Mouse (Mus musculus): ENCODE results near the gene Hat1. TPM values are rescaled to one million over a fixed set of nuclear protein-coding genes. Genes with fewer than 3 reads are reported as not detected.

Hat1 gene
- polyA plus RNA-seq, 2 experiments = 67.3 to 97.1 TPM

GRCm38 (mm10) chr2:71475760-71476159 lies 87.0 kb downstream of the Hat1 start:
- H3K4me2 ChIP-seq (replicated peaks; ENCODE audit: low read depth, low read length, severe bottlenecking) = no peak overlapping the region
- TF ChIP-seq POLR2A (IDR thresholded peaks at IDR 0.05; ENCODE audit: borderline replicate concordance, extremely low read depth, insufficient read depth, insufficient read length) = no peak
- H3K27ac ChIP-seq (replicated peaks; ENCODE audit: low read depth, low read length) = no peak overlapping the region
- 48% methylated on average over 4 of the region's 4 CpGs for WGBS
- no peaks in the 10 kb centered on the region for H3K36me3 ChIP-seq (ENCODE audit: control insufficient read depth, insufficient read depth, low read length)
- peaks cover 20% of the 10 kb centered on the region for H3K4me1 ChIP-seq (ENCODE audit: control insufficient read depth, insufficient read depth, low read length)
- H3K9me3 ChIP-seq (ENCODE audit: control insufficient read depth, low read length) = no peaks in the 10 kb centered on the region
- no peak overlapping the region for H3K9ac ChIP-seq (ENCODE audit: low read depth, low read length, severe bottlenecking)
- ATAC-seq (ENCODE audit: low FRiP score, low read depth) = no peak
- H3K4me3 ChIP-seq (replicated peaks; ENCODE audit: low read length) = no peak overlapping the region
- H3K27me3 ChIP-seq (ENCODE audit: control insufficient read depth, insufficient read depth, low read length) = no peaks in the 10 kb centered on the region
- DNase-seq (ENCODE audit: low spot score) = peak; percentile 21

GRCm38 (mm10) chr2:71477787-71478186 lies 89.0 kb downstream of the Hat1 start:
- H3K36me3 ChIP-seq (ENCODE audit: control insufficient read depth, insufficient read depth, low read length) = no peaks in the 10 kb centered on the region
- no peaks in the 10 kb centered on the region for H3K9me3 ChIP-seq (ENCODE audit: control insufficient read depth, low read length)
- no peak for DNase-seq (ENCODE audit: low spot score)
- no peak overlapping the region for H3K4me3 ChIP-seq (replicated peaks; ENCODE audit: low read length)
- H3K9ac ChIP-seq (ENCODE audit: low read depth, low read length, severe bottlenecking) = no peak overlapping the region
- no peak overlapping the region for H3K4me2 ChIP-seq (replicated peaks; ENCODE audit: low read depth, low read length, severe bottlenecking)
- no peak overlapping the region for H3K27ac ChIP-seq (replicated peaks; ENCODE audit: low read depth, low read length)
- no peaks in the 10 kb centered on the region for H3K27me3 ChIP-seq (ENCODE audit: control insufficient read depth, insufficient read depth, low read length)
- ATAC-seq (ENCODE audit: low FRiP score, low read depth) = no peak
- TF ChIP-seq POLR2A (IDR thresholded peaks at IDR 0.05; ENCODE audit: borderline replicate concordance, extremely low read depth, insufficient read depth, insufficient read length) = no peak
- H3K4me1 ChIP-seq (ENCODE audit: control insufficient read depth, insufficient read depth, low read length) = peaks cover 22% of the 10 kb centered on the region

- no peak overlapping the region for H3K9ac ChIP-seq (ENCODE audit: low read depth, low read length, severe bottlenecking)
- H3K27ac ChIP-seq (replicated peaks; ENCODE audit: low read depth, low read length) = no peak overlapping the region
- H3K4me3 ChIP-seq (replicated peaks; ENCODE audit: low read length) = no peak overlapping the region
- ATAC-seq (ENCODE audit: low FRiP score, low read depth) (no peak), DNase-seq (ENCODE audit: low spot score) (no peak)
- no peaks in the 10 kb centered on the region for H3K36me3 ChIP-seq (ENCODE audit: control insufficient read depth, insufficient read depth, low read length)
- no peaks in the 10 kb centered on the region for H3K9me3 ChIP-seq (ENCODE audit: control insufficient read depth, low read length)
- 14% methylated on average over 7 of the region's 7 CpGs for WGBS
- no peak overlapping the region for H3K4me2 ChIP-seq (replicated peaks; ENCODE audit: low read depth, low read length, severe bottlenecking)
- H3K27me3 ChIP-seq (ENCODE audit: control insufficient read depth, insufficient read depth, low read length) = no peaks in the 10 kb centered on the region
- TF ChIP-seq POLR2A (IDR thresholded peaks at IDR 0.05; ENCODE audit: borderline replicate concordance, extremely low read depth, insufficient read depth, insufficient read length) = no peak
- peaks cover 23% of the 10 kb centered on the region for H3K4me1 ChIP-seq (ENCODE audit: control insufficient read depth, insufficient read depth, low read length)
Measured at GRCm38 (mm10) chr2:71479917-71480316, 91.2 kb downstream of the Hat1 start.

GRCm38 (mm10) chr2:71481825-71482224 lies 93.1 kb downstream of the Hat1 start:
- no peak for DNase-seq (ENCODE audit: low spot score)
- Histone ChIP-seq H3K9me3 (ENCODE audit: control insufficient read depth, low read length) (no peaks in the 10 kb centered on the region), H3K27ac (replicated peaks; ENCODE audit: low read depth, low read length) (no peak overlapping the region), H3K4me2 (replicated peaks; ENCODE audit: low read depth, low read length, severe bottlenecking) (no peak overlapping the region), H3K27me3 (ENCODE audit: control insufficient read depth, insufficient read depth, low read length) (no peaks in the 10 kb centered on the region), H3K4me1 (ENCODE audit: control insufficient read depth, insufficient read depth, low read length) (peaks cover 13% of the 10 kb centered on the region), H3K9ac (ENCODE audit: low read depth, low read length, severe bottlenecking) (no peak overlapping the region), H3K4me3 (replicated peaks; ENCODE audit: low read length) (no peak overlapping the region), H3K36me3 (ENCODE audit: control insufficient read depth, insufficient read depth, low read length) (no peaks in the 10 kb centered on the region)
- ATAC-seq (ENCODE audit: low FRiP score, low read depth) = no peak
- TF ChIP-seq POLR2A (IDR thresholded peaks at IDR 0.05; ENCODE audit: borderline replicate concordance, extremely low read depth, insufficient read depth, insufficient read length) = no peak
- 67% methylated on average over 6 of the region's 6 CpGs for WGBS

- no peak overlapping the region for H3K9ac ChIP-seq (ENCODE audit: low read depth, low read length, severe bottlenecking)
- H3K4me3 ChIP-seq (replicated peaks; ENCODE audit: low read length) = no peak overlapping the region
- H3K27ac ChIP-seq (replicated peaks; ENCODE audit: low read depth, low read length) = no peak overlapping the region
- DNase-seq (ENCODE audit: low spot score) = no peak
- H3K4me2 ChIP-seq (replicated peaks; ENCODE audit: low read depth, low read length, severe bottlenecking) = no peak overlapping the region
- WGBS = 57% methylated on average over 10 of the region's 10 CpGs
- ATAC-seq (ENCODE audit: low FRiP score, low read depth) = no peak
- H3K4me1 ChIP-seq (ENCODE audit: control insufficient read depth, insufficient read depth, low read length) = peaks cover 13% of the 10 kb centered on the region
- no peak for TF ChIP-seq POLR2A (IDR thresholded peaks at IDR 0.05; ENCODE audit: borderline replicate concordance, extremely low read depth, insufficient read depth, insufficient read length)
- no peaks in the 10 kb centered on the region for H3K27me3 ChIP-seq (ENCODE audit: control insufficient read depth, insufficient read depth, low read length)
- no peaks in the 10 kb centered on the region for H3K36me3 ChIP-seq (ENCODE audit: control insufficient read depth, insufficient read depth, low read length)
- no peaks in the 10 kb centered on the region for H3K9me3 ChIP-seq (ENCODE audit: control insufficient read depth, low read length)
Measured at GRCm38 (mm10) chr2:71483046-71483716, 94.4 kb downstream of the Hat1 start.

GRCm38 (mm10) chr2:71483717-71484066 lies 94.9 kb downstream of the Hat1 start:
- ATAC-seq (ENCODE audit: low FRiP score, low read depth) (no peak), DNase-seq (ENCODE audit: low spot score) (no peak)
- Histone ChIP-seq H3K4me2 (replicated peaks; ENCODE audit: low read depth, low read length, severe bottlenecking) (no peak overlapping the region), H3K9ac (ENCODE audit: low read depth, low read length, severe bottlenecking) (no peak overlapping the region), H3K9me3 (ENCODE audit: control insufficient read depth, low read length) (no peaks in the 10 kb centered on the region), H3K4me3 (replicated peaks; ENCODE audit: low read length) (no peak overlapping the region), H3K27ac (replicated peaks; ENCODE audit: low read depth, low read length) (no peak overlapping the region), H3K4me1 (ENCODE audit: control insufficient read depth, insufficient read depth, low read length) (peaks cover 13% of the 10 kb centered on the region), H3K27me3 (ENCODE audit: control insufficient read depth, insufficient read depth, low read length) (no peaks in the 10 kb centered on the region), H3K36me3 (ENCODE audit: control insufficient read depth, insufficient read depth, low read length) (no peaks in the 10 kb centered on the region)
- TF ChIP-seq POLR2A (IDR thresholded peaks at IDR 0.05; ENCODE audit: borderline replicate concordance, extremely low read depth, insufficient read depth, insufficient read length) = no peak
- 15% methylated on average over 5 of the region's 5 CpGs for WGBS

Other genes starting within 250 kb of the Hat1 start
- 82.5 and 95.0 TPM in 2 replicates for gene Dync1i2, start 177.3 kb upstream of the Hat1 start, polyA plus RNA-seq (2012; rRNA removed)
- gene Dync1i2, start 177.3 kb upstream of the Hat1 start, polyA plus RNA-seq (2014; fragmentation: Nextera tagmentation; extraction: Ambion mirVana) = 94.7 and 108 TPM in 2 replicates
- 30.9 and 37.1 TPM in 2 replicates for gene Slc25a12, start 21.2 kb upstream of the Hat1 start, polyA plus RNA-seq (2012; rRNA removed)
- 33.1 and 34.0 TPM in 2 replicates for gene Slc25a12, start 21.2 kb upstream of the Hat1 start, polyA plus RNA-seq (2014; fragmentation: Nextera tagmentation; extraction: Ambion mirVana)
- gene Metap1d, start 64.3 kb downstream of the Hat1 start, polyA plus RNA-seq (2012; rRNA removed) = 79.4 and 86.8 TPM in 2 replicates
- 44.3 and 54.5 TPM in 2 replicates for gene Metap1d, start 64.3 kb downstream of the Hat1 start, polyA plus RNA-seq (2014; fragmentation: Nextera tagmentation; extraction: Ambion mirVana)
- gene Dlx1, start 139.2 kb downstream of the Hat1 start, polyA plus RNA-seq (2012; rRNA removed) = 4.3 and 6.3 TPM in 2 replicates
- gene Dlx1, start 139.2 kb downstream of the Hat1 start, polyA plus RNA-seq (2014; fragmentation: Nextera tagmentation; extraction: Ambion mirVana) = 4.1 and 4.3 TPM in 2 replicates
- gene Dlx2, start 157.8 kb downstream of the Hat1 start, polyA plus RNA-seq (2012; rRNA removed) = 3.6 and 3.9 TPM in 2 replicates
- gene Dlx2, start 157.8 kb downstream of the Hat1 start, polyA plus RNA-seq (2014; fragmentation: Nextera tagmentation; extraction: Ambion mirVana) = 3.1 and 4.6 TPM in 2 replicates